Mouse (Mus musculus): ENCODE measurements around the gene H2-M10.6. TPM values are rescaled to one million over a fixed set of nuclear protein-coding genes. Genes with fewer than 3 reads are reported as not detected.
A peak's percentile ranks its signal among the peaks of the same experiment; 100 is the strongest.
"Not testable (repeated sequence)": the region's sequence is repeated elsewhere in the genome, so short reads cannot be mapped to it uniquely, and the experiment has no call there.

Gene H2-M10.6
- polyA plus RNA-seq (2014; fragmentation: Nextera tagmentation; extraction: Ambion mirVana): not detected in 2 replicates

- Histone ChIP-seq H3K4me2 (ENCODE audit: low read length) (no peak within 1 kb of the TSS), H3K4me1 (replicated peaks; ENCODE audit: control insufficient read depth, insufficient read depth, low read length) (no peaks in the 10 kb centered on the region), H3K27me3 (replicated peaks; ENCODE audit: control insufficient read depth, insufficient read depth, low read length) (no peaks in the 10 kb centered on the region), H3K27ac (ENCODE audit: low read depth) (no peak within 1 kb of the TSS), H3K9ac (ENCODE audit: low read length) (no peak within 1 kb of the TSS), H3K4me3 (ENCODE audit: low read depth, low read length) (no peak within 1 kb of the TSS), H3K9me3 (ENCODE audit: control insufficient read depth, low read length) (no peaks in the 10 kb centered on the region), H3K36me3 (ENCODE audit: control insufficient read depth, insufficient read depth, low read length) (no peaks in the 10 kb centered on the region)
- DNase-seq (ENCODE audit: low spot score): no peak
- ATAC-seq (replicated peaks; ENCODE audit: low FRiP score, low TSS enrichment, low read depth): no peak
Measured at GRCm38 (mm10) chr17:36811871-36812270, at the start of gene H2-M10.6. H2-M10.6 (plus strand) TSS chr17:36812171.

- Histone ChIP-seq H3K4me1 (replicated peaks; ENCODE audit: control insufficient read depth, insufficient read depth, low read length) (no peaks in the 10 kb centered on the region), H3K27me3 (replicated peaks; ENCODE audit: control insufficient read depth, insufficient read depth, low read length) (no peaks in the 10 kb centered on the region), H3K9me3 (ENCODE audit: control insufficient read depth, low read length) (no peaks in the 10 kb centered on the region), H3K4me2 (ENCODE audit: low read length) (no peak overlapping the region), H3K4me3 (ENCODE audit: low read depth, low read length) (no peak overlapping the region), H3K9ac (ENCODE audit: low read length) (no peak overlapping the region), H3K27ac (ENCODE audit: low read depth) (no peak overlapping the region), H3K36me3 (ENCODE audit: control insufficient read depth, insufficient read depth, low read length) (no peaks in the 10 kb centered on the region)
- DNase-seq (ENCODE audit: low spot score) (no peak), ATAC-seq (replicated peaks; ENCODE audit: low FRiP score, low TSS enrichment, low read depth) (no peak)
- 49% methylated on average over 2 of the region's 2 CpGs for WGBS
Measured at GRCm38 (mm10) chr17:36763816-36764215, 48.2 kb upstream of the H2-M10.6 start.

- not testable (repeated sequence) for ATAC-seq (replicated peaks; ENCODE audit: low FRiP score, low TSS enrichment, low read depth); H3K4me1 ChIP-seq (replicated peaks; ENCODE audit: control insufficient read depth, insufficient read depth, low read length); H3K4me2 ChIP-seq (ENCODE audit: low read length); H3K27ac ChIP-seq (ENCODE audit: low read depth); H3K36me3 ChIP-seq (ENCODE audit: control insufficient read depth, insufficient read depth, low read length); H3K9ac ChIP-seq (ENCODE audit: low read length); H3K4me3 ChIP-seq (ENCODE audit: low read depth, low read length); H3K9me3 ChIP-seq (ENCODE audit: control insufficient read depth, low read length); H3K27me3 ChIP-seq (replicated peaks; ENCODE audit: control insufficient read depth, insufficient read depth, low read length)
- WGBS: 17% methylated on average over 2 of the region's 2 CpGs
- DNase-seq (ENCODE audit: low spot score): peak; percentile 54
Measured at GRCm38 (mm10) chr17:36764244-36764643, 47.7 kb upstream of the H2-M10.6 start.

GRCm38 (mm10) chr17:36765403-36765802, 46.6 kb upstream of the H2-M10.6 start:
- H3K9ac ChIP-seq (ENCODE audit: low read length); H3K4me2 ChIP-seq (ENCODE audit: low read length); H3K4me1 ChIP-seq (replicated peaks; ENCODE audit: control insufficient read depth, insufficient read depth, low read length); H3K36me3 ChIP-seq (ENCODE audit: control insufficient read depth, insufficient read depth, low read length); DNase-seq (ENCODE audit: low spot score); H3K27ac ChIP-seq (ENCODE audit: low read depth); ATAC-seq (replicated peaks; ENCODE audit: low FRiP score, low TSS enrichment, low read depth); H3K4me3 ChIP-seq (ENCODE audit: low read depth, low read length); H3K9me3 ChIP-seq (ENCODE audit: control insufficient read depth, low read length); H3K27me3 ChIP-seq (replicated peaks; ENCODE audit: control insufficient read depth, insufficient read depth, low read length): not testable (repeated sequence)
- 73% methylated on average over 2 of the region's 2 CpGs for WGBS

GRCm38 (mm10) chr17:36772610-36773009, 39.4 kb upstream of the H2-M10.6 start, which contains the start of gene H2-M10.5:
H2-M10.5 (plus strand) TSS chr17:36772910.
- not testable (repeated sequence) for H3K4me3 ChIP-seq (ENCODE audit: low read depth, low read length); H3K4me1 ChIP-seq (replicated peaks; ENCODE audit: control insufficient read depth, insufficient read depth, low read length); H3K4me2 ChIP-seq (ENCODE audit: low read length); H3K27me3 ChIP-seq (replicated peaks; ENCODE audit: control insufficient read depth, insufficient read depth, low read length); H3K27ac ChIP-seq (ENCODE audit: low read depth); H3K36me3 ChIP-seq (ENCODE audit: control insufficient read depth, insufficient read depth, low read length); DNase-seq (ENCODE audit: low spot score); H3K9ac ChIP-seq (ENCODE audit: low read length); ATAC-seq (replicated peaks; ENCODE audit: low FRiP score, low TSS enrichment, low read depth); H3K9me3 ChIP-seq (ENCODE audit: control insufficient read depth, low read length)
- WGBS: 83% methylated on average over 2 of the region's 2 CpGs

GRCm38 (mm10) chr17:36781533-36781932, 30.4 kb upstream of the H2-M10.6 start:
- no peaks in the 10 kb centered on the region for H3K27me3 ChIP-seq (replicated peaks; ENCODE audit: control insufficient read depth, insufficient read depth, low read length)
- WGBS: 72% methylated on average over 3 of the region's 3 CpGs
- DNase-seq (ENCODE audit: low spot score) (no peak), ATAC-seq (replicated peaks; ENCODE audit: low FRiP score, low TSS enrichment, low read depth) (no peak)
- no peak overlapping the region for H3K4me3 ChIP-seq (ENCODE audit: low read depth, low read length)
- H3K4me2 ChIP-seq (ENCODE audit: low read length): no peak overlapping the region
- H3K36me3 ChIP-seq (ENCODE audit: control insufficient read depth, insufficient read depth, low read length): no peaks in the 10 kb centered on the region
- H3K27ac ChIP-seq (ENCODE audit: low read depth): no peak overlapping the region
- no peak overlapping the region for H3K9ac ChIP-seq (ENCODE audit: low read length)
- H3K4me1 ChIP-seq (replicated peaks; ENCODE audit: control insufficient read depth, insufficient read depth, low read length): no peaks in the 10 kb centered on the region
- H3K9me3 ChIP-seq (ENCODE audit: control insufficient read depth, low read length): no peaks in the 10 kb centered on the region

GRCm38 (mm10) chr17:36786483-36786886, 25.5 kb upstream of the H2-M10.6 start:
- not testable (repeated sequence) for H3K27me3 ChIP-seq (replicated peaks; ENCODE audit: control insufficient read depth, insufficient read depth, low read length); H3K4me1 ChIP-seq (replicated peaks; ENCODE audit: control insufficient read depth, insufficient read depth, low read length); ATAC-seq (replicated peaks; ENCODE audit: low FRiP score, low TSS enrichment, low read depth); H3K4me3 ChIP-seq (ENCODE audit: low read depth, low read length); H3K36me3 ChIP-seq (ENCODE audit: control insufficient read depth, insufficient read depth, low read length); H3K4me2 ChIP-seq (ENCODE audit: low read length); H3K27ac ChIP-seq (ENCODE audit: low read depth); H3K9me3 ChIP-seq (ENCODE audit: control insufficient read depth, low read length); H3K9ac ChIP-seq (ENCODE audit: low read length)
- 47% methylated on average over 1 of the region's 1 CpGs for WGBS
- DNase-seq (ENCODE audit: low spot score): peak; percentile 62

GRCm38 (mm10) chr17:36788351-36788750, 23.6 kb upstream of the H2-M10.6 start:
- Histone ChIP-seq H3K4me1 (replicated peaks; ENCODE audit: control insufficient read depth, insufficient read depth, low read length) (no peaks in the 10 kb centered on the region), H3K4me2 (ENCODE audit: low read length) (no peak overlapping the region), H3K9ac (ENCODE audit: low read length) (no peak overlapping the region), H3K4me3 (ENCODE audit: low read depth, low read length) (no peak overlapping the region), H3K27me3 (replicated peaks; ENCODE audit: control insufficient read depth, insufficient read depth, low read length) (no peaks in the 10 kb centered on the region), H3K27ac (ENCODE audit: low read depth) (no peak overlapping the region), H3K36me3 (ENCODE audit: control insufficient read depth, insufficient read depth, low read length) (no peaks in the 10 kb centered on the region), H3K9me3 (ENCODE audit: control insufficient read depth, low read length) (no peaks in the 10 kb centered on the region)
- no peak for ATAC-seq (replicated peaks; ENCODE audit: low FRiP score, low TSS enrichment, low read depth)
- no peak for DNase-seq (ENCODE audit: low spot score)
- WGBS: 63% methylated on average over 2 of the region's 2 CpGs

- H3K4me1 ChIP-seq (replicated peaks; ENCODE audit: control insufficient read depth, insufficient read depth, low read length); H3K27ac ChIP-seq (ENCODE audit: low read depth); H3K4me2 ChIP-seq (ENCODE audit: low read length); H3K9ac ChIP-seq (ENCODE audit: low read length); H3K9me3 ChIP-seq (ENCODE audit: control insufficient read depth, low read length); H3K36me3 ChIP-seq (ENCODE audit: control insufficient read depth, insufficient read depth, low read length); ATAC-seq (replicated peaks; ENCODE audit: low FRiP score, low TSS enrichment, low read depth); H3K4me3 ChIP-seq (ENCODE audit: low read depth, low read length); H3K27me3 ChIP-seq (replicated peaks; ENCODE audit: control insufficient read depth, insufficient read depth, low read length): not testable (repeated sequence)
- DNase-seq (ENCODE audit: low spot score): peak; percentile 74
Measured at GRCm38 (mm10) chr17:36788801-36789200, 23.2 kb upstream of the H2-M10.6 start.
